Mouse (Mus musculus): Measurements from ENCODE around the gene Sec14l3. TPM values are rescaled to one million over a fixed set of nuclear protein-coding genes. Genes with fewer than 3 reads are reported as not detected.

The Sec14l3 gene
- total and polyA plus RNA-seq, 3 experiments, result not detected

- TF ChIP-seq ELF1 (IDR thresholded peaks at IDR 0.05; ENCODE audit: low read depth, low read length) (no peak), HCFC1 (IDR thresholded peaks at IDR 0.05; ENCODE audit: low read depth, low read length) (no peak), SMC3 (IDR thresholded peaks at IDR 0.05; ENCODE audit: low read depth, low read length) (no peak), TBP (IDR thresholded peaks at IDR 0.05; ENCODE audit: low read depth, low read length) (no peak), MYC (IDR thresholded peaks at IDR 0.05; ENCODE audit: low read depth, low read length) (no peak), E2F4 (IDR thresholded peaks at IDR 0.05; ENCODE audit: borderline replicate concordance, low read depth, low read length) (no peak), SIN3A (IDR thresholded peaks at IDR 0.05; ENCODE audit: low read length) (no peak), RCOR1 (IDR thresholded peaks at IDR 0.05; ENCODE audit: low read depth, low read length) (no peak), MAX (IDR thresholded peaks at IDR 0.05; ENCODE audit: low read length) (no peak), TCF12 (IDR thresholded peaks at IDR 0.05; ENCODE audit: low read depth, low read length) (no peak), TAL1 (IDR thresholded peaks at IDR 0.05; ENCODE audit: low read length) (no peak), CHD1 (IDR thresholded peaks at IDR 0.05; ENCODE audit: low read depth, low read length) (no peak), ZMIZ1 (IDR thresholded peaks at IDR 0.05; ENCODE audit: low read depth, low read length) (no peak), NRF1 (IDR thresholded peaks at IDR 0.05; ENCODE audit: insufficient read depth, low read depth, low read length, poor library complexity, severe bottlenecking) (no peak), POLR2AphosphoS5 (IDR thresholded peaks at IDR 0.05; ENCODE audit: borderline replicate concordance, low read depth, low read length) (no peak), ETS1 (IDR thresholded peaks at IDR 0.05; ENCODE audit: low read depth, low read length) (no peak), UBTF (IDR thresholded peaks at IDR 0.05; ENCODE audit: borderline replicate concordance, insufficient read depth, low read depth, low read length) (no peak)
- H3K9me3 ChIP-seq (replicated peaks; ENCODE audit: insufficient read depth, low read length), result no peaks in the 10 kb centered on the region
- H3K27me3 ChIP-seq (ENCODE audit: control insufficient read depth in 1 of 2, insufficient read depth in 2 of 2, low read length in 2 of 2), result no peaks in the 10 kb centered on the region
- no peak for DNase-seq (ENCODE audit: low read depth, low spot score)
- H3K36me3 ChIP-seq (ENCODE audit: control insufficient read depth in 1 of 2, insufficient read depth in 2 of 2, low read length in 2 of 2), result peaks cover 0 to 16% of the 10 kb centered on the region in 2 experiments; a peak in 2 of 4 replicates
- peaks cover 8 to 38% of the 10 kb centered on the region in 2 experiments; a peak in 3 of 4 replicates for H3K4me1 ChIP-seq (ENCODE audit: control insufficient read depth in 1 of 2, insufficient read depth in 2 of 2, low read length in 2 of 2)
- H3K79me2 ChIP-seq (ENCODE audit: control insufficient read depth, insufficient read depth, low read length, poor library complexity), result no peaks in the 10 kb centered on the region
- peak overlapping the region; percentile 51 to 76 for H3K4me3 ChIP-seq (ENCODE audit: control insufficient read depth in 1 of 2, insufficient read depth in 1 of 2, low read depth in 2 of 2, low read length in 2 of 2)
- peak overlapping the region; percentile 63 for H3K9ac ChIP-seq (ENCODE audit: control insufficient read depth, low read depth, low read length, poor library complexity, severe bottlenecking)
- H3K27ac ChIP-seq (ENCODE audit: control insufficient read depth, low read depth, low read length), result peak overlapping the region; percentile 82
These were observed 57.6 kb downstream of the Sec14l3 start for GRCm38 (mm10) chr11:4122226-4122625.

GRCm38 (mm10) chr11:4122742-4123579 lies 58.3 kb downstream of the Sec14l3 start, which contains the start of gene Sec14l2:
Sec14l2 (minus strand) TSS chr11:4123415.
- peak; percentile 94 for DNase-seq (ENCODE audit: low read depth, low spot score)
- H3K4me1 ChIP-seq (ENCODE audit: control insufficient read depth in 1 of 2, insufficient read depth in 2 of 2, low read length in 2 of 2), result peaks cover 4 to 32% of the 10 kb centered on the region in 2 experiments; a peak in 3 of 4 replicates
- peaks cover 0 to 12% of the 10 kb centered on the region in 2 experiments; a peak in 2 of 4 replicates for H3K36me3 ChIP-seq (ENCODE audit: control insufficient read depth in 1 of 2, insufficient read depth in 2 of 2, low read length in 2 of 2)
- peak within 1 kb of the TSS; percentile 82 for H3K27ac ChIP-seq (ENCODE audit: control insufficient read depth, low read depth, low read length)
- peak within 1 kb of the TSS; percentile 51 to 76 for H3K4me3 ChIP-seq (ENCODE audit: control insufficient read depth in 1 of 2, insufficient read depth in 1 of 2, low read depth in 2 of 2, low read length in 2 of 2)
- H3K27me3 ChIP-seq (ENCODE audit: control insufficient read depth in 1 of 2, insufficient read depth in 2 of 2, low read length in 2 of 2), result no peaks in the 10 kb centered on the region
- no peaks in the 10 kb centered on the region for H3K79me2 ChIP-seq (ENCODE audit: control insufficient read depth, insufficient read depth, low read length, poor library complexity)
- H3K9me3 ChIP-seq (replicated peaks; ENCODE audit: insufficient read depth, low read length), result no peaks in the 10 kb centered on the region
- H3K9ac ChIP-seq (ENCODE audit: control insufficient read depth, low read depth, low read length, poor library complexity, severe bottlenecking), result peak within 1 kb of the TSS; percentile 63
- TF ChIP-seq ELF1 (IDR thresholded peaks at IDR 0.05; ENCODE audit: low read depth, low read length) (peak; percentile 96), MEF2A (IDR thresholded peaks at IDR 0.05; ENCODE audit: extremely low read depth, insufficient replicate concordance, low read depth, low read length, poor library complexity, severe bottlenecking) (no peak), E2F4 (IDR thresholded peaks at IDR 0.05; ENCODE audit: borderline replicate concordance, low read depth, low read length) (no peak), HCFC1 (IDR thresholded peaks at IDR 0.05; ENCODE audit: low read depth, low read length) (peak; percentile 77), GABPA (IDR thresholded peaks at IDR 0.05; ENCODE audit: low read depth, low read length) (no peak), ETS1 (IDR thresholded peaks at IDR 0.05; ENCODE audit: low read depth, low read length) (peak; percentile 37; the same call in 1 of the 2 replicates), USF2 (IDR thresholded peaks at IDR 0.05; ENCODE audit: borderline replicate concordance in 1 of 2, insufficient read depth in 1 of 2, low read depth in 1 of 2, low read length in 2 of 2) (no peak), MAZ (IDR thresholded peaks at IDR 0.05; ENCODE audit: low read depth, low read length) (no peak; the same call in 1 of the 2 replicates), CHD2 (IDR thresholded peaks at IDR 0.05; ENCODE audit: low read length) (no peak), MAFK (IDR thresholded peaks at IDR 0.05; ENCODE audit: borderline replicate concordance, low read depth, low read length) (no peak), UBTF (IDR thresholded peaks at IDR 0.05; ENCODE audit: borderline replicate concordance, insufficient read depth, low read depth, low read length) (no peak), JUND (IDR thresholded peaks at IDR 0.05; ENCODE audit: low read depth, low read length) (0 out of 2 replicates have a peak, but pooled peaks have one; percentile 14), POLR2A (IDR thresholded peaks at IDR 0.05; ENCODE audit: control insufficient read depth in 1 of 2, insufficient read depth in 1 of 2, low read depth in 1 of 2, low read length in 2 of 2, poor library complexity in 1 of 2) (peak; percentile 37 to 96; a peak in 2 of 4 replicates), MXI1 (IDR thresholded peaks at IDR 0.05; ENCODE audit: low read depth, low read length) (no peak; the same call in none of the 2 replicates), POLR2AphosphoS5 (IDR thresholded peaks at IDR 0.05; ENCODE audit: borderline replicate concordance, low read depth, low read length) (peak; percentile 68; the same call in 1 of the 2 replicates), POLR2AphosphoS2 (IDR thresholded peaks at IDR 0.05; ENCODE audit: low read length) (peak; percentile 97), TBP (IDR thresholded peaks at IDR 0.05; ENCODE audit: low read depth, low read length) (peak; percentile 94)
